Mouse (Mus musculus) intestine, postnatal 0 days (tissue): ENCODE data around the gene Slc8a1. TPM values are rescaled to one million over a fixed set of nuclear protein-coding genes. Genes with fewer than 3 reads are reported as not detected.

ENCODE experiments used
- ATAC-seq: fragments of 200-750 bp; cut with Nextera tagmentation; 2 replicates; pipeline ENCODE4 v1.8.0; 2017; ENCODE audit warnings: mild to moderate bottlenecking, moderate TSS enrichment, moderate library complexity
- H3K27ac ChIP-seq: fragments of 300-500 bp; sonication (generic); 2 replicates; pipeline ENCODE4 v1.5.1; 2014; ENCODE audit warnings: mild to moderate bottlenecking, low read depth, low read length, moderate library complexity
- H3K27me3 ChIP-seq: fragments of 300-500 bp; sonication (generic); replicated peaks from 2 replicates; pipeline ENCODE4 v1.6.1; 2014; ENCODE audit warnings: low read length, mixed read lengths; ENCODE audit not compliant: control insufficient read depth, insufficient read depth
- H3K36me3 ChIP-seq: fragments of 300-500 bp; sonication (generic); 2 replicates; pipeline ENCODE4 v1.6.1; 2014; ENCODE audit warnings: mild to moderate bottlenecking, moderate library complexity; ENCODE audit not compliant: control insufficient read depth, insufficient read depth
- H3K4me1 ChIP-seq: fragments of 300-500 bp; sonication (generic); replicated peaks from 2 replicates; pipeline ENCODE4 v1.6.1; 2014; ENCODE audit warnings: antibody characterized with exemption, low read length, mixed read lengths; ENCODE audit not compliant: control insufficient read depth, insufficient read depth
- H3K4me2 ChIP-seq: fragments of 300-500 bp; sonication (generic); replicated peaks from 2 replicates; pipeline ENCODE4 v1.6.1; 2014; ENCODE audit warnings: low read depth, mild to moderate bottlenecking, moderate library complexity
- H3K4me3 ChIP-seq: fragments of 300-500 bp; sonication (generic); 2 replicates; pipeline ENCODE4 v1.5.1; 2014; ENCODE audit warnings: low read depth, low read length
- H3K9ac ChIP-seq: fragments of 300-500 bp; sonication (generic); 2 replicates; pipeline ENCODE4 v1.6.1; 2014; ENCODE audit warnings: mild to moderate bottlenecking, low read depth, low read length
- H3K9me3 ChIP-seq: fragments of 300-500 bp; sonication (generic); 2 replicates; pipeline ENCODE4 v1.6.1; 2016; ENCODE audit warnings: mixed run types; ENCODE audit not compliant: control insufficient read depth
- CTCF ChIP-seq: sonication (generic); IDR thresholded peaks from 2 replicates; pipeline ENCODE4 v1.5.1; 2016; ENCODE audit warnings: low read depth, mild to moderate bottlenecking, control low read depth, antibody characterized with exemption, moderate library complexity
- WGBS: fragments of 180-500 bp; shearing (Covaris S2); extraction: QIAGEN DNeasy Blood & Tissue Kit; methylation state at CpG from one replicate; pipeline ENCODE4 v1.1.7; 2014; 5-methylcytosine and 5-hydroxymethylcytosine counted together
- polyA plus RNA-seq: library from polyadenylated mRNA; unstranded; fragments of >200 nt; fragmentation: Nextera tagmentation; extraction: Ambion mirVana; gene quantifications from 2 replicates; pipeline ENCODE4 v1.2.1, GENCODE M21; 2015

Slc8a1 gene
- polyA plus RNA-seq, 1 experiment from 2014 or later, result 2.9 TPM

- H3K9me3 ChIP-seq, result no peaks in the 10 kb centered on the region
- H3K36me3 ChIP-seq, result no peaks in the 10 kb centered on the region
- no peak for TF ChIP-seq CTCF
- H3K4me2 ChIP-seq, result no peak overlapping the region
- H3K27ac ChIP-seq, result no peak overlapping the region
- H3K9ac ChIP-seq, result no peak overlapping the region
- H3K4me1 ChIP-seq, result 0 out of 2 replicates have a peak, but pooled peaks cover 4% of the 10 kb centered on the region
- H3K27me3 ChIP-seq, result no peaks in the 10 kb centered on the region
- ATAC-seq, result no peak
- H3K4me3 ChIP-seq, result no peak overlapping the region
- 64% methylated on average over 1 of the region's 1 CpGs for WGBS
Observed at GRCm38 (mm10) chr17:81496616-81497015, 241.6 kb downstream of the Slc8a1 start.

DNA sequence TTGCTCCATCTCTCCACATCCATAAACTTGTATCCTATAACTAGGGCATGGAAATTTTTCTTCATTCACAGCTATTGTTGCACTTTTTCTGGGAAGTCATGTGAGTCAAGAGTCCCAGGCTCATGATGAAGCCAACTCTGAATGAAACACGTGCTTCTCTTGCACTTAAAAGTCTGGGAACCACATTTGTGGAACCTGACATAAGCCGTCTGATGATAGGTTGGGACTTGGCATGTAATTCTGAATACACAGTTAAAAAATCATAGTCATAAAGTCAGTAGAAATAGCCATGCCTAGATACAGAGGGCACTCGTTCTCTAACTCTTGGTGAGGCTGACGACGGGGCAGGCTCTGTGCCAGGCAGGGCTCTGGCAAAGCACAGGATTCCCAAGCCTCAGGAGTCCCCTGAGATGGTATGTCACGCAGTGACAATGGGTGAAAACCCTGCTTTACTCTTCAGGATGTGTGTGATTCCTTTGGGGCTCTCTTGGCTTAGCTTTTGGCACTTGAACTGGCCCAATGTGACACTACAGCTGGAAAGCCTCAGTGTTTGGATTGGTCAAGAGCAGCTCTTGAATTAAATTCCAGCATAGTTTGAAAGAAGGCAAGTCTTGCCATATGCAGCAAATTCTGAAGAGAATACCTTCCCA lies 245.8 kb downstream of the Slc8a1 start:
- Histone ChIP-seq H3K4me2 (no peak overlapping the region), H3K9me3 (no peaks in the 10 kb centered on the region), H3K9ac (no peak overlapping the region), H3K4me1 (no peaks in the 10 kb centered on the region), H3K36me3 (no peaks in the 10 kb centered on the region), H3K27me3 (no peaks in the 10 kb centered on the region), H3K4me3 (no peak overlapping the region), H3K27ac (no peak overlapping the region)
- WGBS, result 71% methylated on average over 6 of the region's 6 CpGs
- TF ChIP-seq CTCF, result no peak
- no peak for ATAC-seq

DNA sequence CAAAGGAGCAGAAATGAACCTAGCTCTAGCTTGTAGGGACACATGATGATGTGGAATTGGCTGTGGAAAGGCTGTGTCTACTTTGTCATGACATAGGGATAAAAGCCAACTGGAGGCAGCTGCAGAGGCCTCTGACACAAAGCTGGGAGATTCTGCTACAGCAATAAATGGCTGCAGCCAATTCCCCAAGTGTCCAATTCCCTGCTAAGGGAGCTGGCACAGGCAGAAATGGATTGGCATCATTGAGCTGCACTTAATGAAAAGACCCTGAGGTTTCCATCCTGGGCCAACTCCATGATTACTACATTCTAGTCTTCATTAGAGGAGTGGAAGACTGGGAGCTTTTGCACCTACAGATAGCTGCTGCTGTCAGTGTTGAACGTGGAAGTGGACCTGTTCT lies 251.8 kb downstream of the Slc8a1 start:
- ATAC-seq, result no peak
- 84% methylated on average over 1 of the region's 1 CpGs for WGBS
- Histone ChIP-seq H3K4me1 (no peaks in the 10 kb centered on the region), H3K27me3 (no peaks in the 10 kb centered on the region), H3K4me3 (no peak overlapping the region), H3K4me2 (no peak overlapping the region), H3K9me3 (no peaks in the 10 kb centered on the region), H3K27ac (no peak overlapping the region), H3K36me3 (no peaks in the 10 kb centered on the region), H3K9ac (no peak overlapping the region)
- TF ChIP-seq CTCF, result no peak

GRCm38 (mm10) chr17:81481843-81482490 lies 256.2 kb downstream of the Slc8a1 start:
- Histone ChIP-seq H3K36me3 (no peaks in the 10 kb centered on the region), H3K27ac (no peak overlapping the region), H3K4me3 (no peak overlapping the region), H3K9ac (no peak overlapping the region), H3K27me3 (no peaks in the 10 kb centered on the region), H3K4me2 (no peak overlapping the region), H3K4me1 (no peaks in the 10 kb centered on the region), H3K9me3 (no peaks in the 10 kb centered on the region)
- WGBS, result 88% methylated on average over 11 of the region's 11 CpGs
- TF ChIP-seq CTCF, result no peak
- ATAC-seq, result no peak

GRCm38 (mm10) chr17:81480351-81481161 lies 257.6 kb downstream of the Slc8a1 start:
- Histone ChIP-seq H3K9ac (no peak overlapping the region), H3K9me3 (no peaks in the 10 kb centered on the region), H3K27ac (no peak overlapping the region), H3K36me3 (no peaks in the 10 kb centered on the region), H3K4me3 (no peak overlapping the region), H3K4me1 (no peaks in the 10 kb centered on the region), H3K27me3 (no peaks in the 10 kb centered on the region), H3K4me2 (no peak overlapping the region)
- 77% methylated on average over 21 of the region's 21 CpGs for whole genome bisulfite sequencing
- no peak for TF ChIP-seq CTCF
- ATAC-seq, result no peak

DNA sequence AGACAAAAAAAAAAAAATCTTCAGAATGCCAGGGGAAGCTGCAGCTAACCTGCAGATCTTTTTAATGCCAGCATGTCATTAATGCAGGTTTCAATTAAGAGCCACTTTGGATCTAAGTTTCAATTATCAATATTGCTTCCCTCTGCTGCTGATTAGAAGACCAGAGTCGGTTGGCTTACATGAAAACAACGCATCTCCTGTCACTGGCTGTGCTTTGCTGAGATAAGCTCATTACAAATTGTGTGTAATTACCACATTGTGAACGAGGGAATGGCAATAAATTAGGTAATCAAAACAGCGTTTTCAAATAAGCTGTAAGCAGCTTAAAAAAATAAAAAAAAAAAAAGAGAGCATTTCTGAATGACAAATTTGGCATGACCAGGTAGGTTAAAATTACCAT lies 258.4 kb downstream of the Slc8a1 start:
- H3K36me3 ChIP-seq, result no peaks in the 10 kb centered on the region
- no peak for ATAC-seq
- no peaks in the 10 kb centered on the region for H3K9me3 ChIP-seq
- H3K27me3 ChIP-seq, result no peaks in the 10 kb centered on the region
- no peak overlapping the region for H3K4me3 ChIP-seq
- 55% methylated on average over 4 of the region's 4 CpGs for WGBS
- no peak for TF ChIP-seq CTCF
- H3K4me2 ChIP-seq, result no peak overlapping the region
- no peak overlapping the region for H3K27ac ChIP-seq
- H3K4me1 ChIP-seq, result no peaks in the 10 kb centered on the region
- no peak overlapping the region for H3K9ac ChIP-seq
